Mouse (Mus musculus) MN1 (cell line): ENCODE results near the gene Olfr1349.
A peak's percentile ranks its signal among the peaks of the same experiment; 100 is the strongest.
"Not testable (repeated sequence)": the region's sequence is repeated elsewhere in the genome, so short reads cannot be mapped to it uniquely, and the experiment has no call there.

Experiments used
- DNase-seq: peaks from one replicate; pipeline ENCODE4 v3.0.0-alpha.2; 2016; ENCODE audit warnings: low spot score

Olfr1349 gene

GRCm38 (mm10) chr7:6522850-6523249, at the start of gene Olfr1349:
Gene Olfr1349, minus strand, starts transcription at chr7:6522950.
- no peak for DNase-seq

GRCm38 (mm10) chr7:6564541-6564940, 41.8 kb upstream of the Olfr1349 start, which contains the start of gene Olfr1350:
Gene Olfr1350, plus strand, starts transcription at chr7:6564841.
- DNase-seq, result no peak

DNA sequence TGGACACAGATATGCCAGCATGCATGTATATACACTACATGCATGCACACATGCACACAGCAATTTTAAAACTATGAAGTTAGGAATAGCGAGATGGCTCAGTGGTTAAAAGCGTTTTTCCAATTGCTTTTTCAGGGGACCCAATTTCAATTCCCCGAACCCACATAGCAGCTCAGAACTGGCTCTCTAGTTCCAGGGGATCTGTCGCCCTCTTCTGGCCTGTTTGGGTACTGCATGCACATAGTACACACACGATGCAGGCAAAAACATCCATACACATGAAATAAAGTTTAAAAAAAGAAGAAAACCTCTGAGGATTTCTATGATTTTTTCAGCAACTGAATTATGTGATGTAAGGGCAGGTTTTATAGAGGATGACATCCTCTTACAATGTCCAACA, 3.4 kb upstream of the Olfr1349 start:
- DNase-seq, result peak; percentile 8

GRCm38 (mm10) chr7:6525001-6525400, 2.3 kb upstream of the Olfr1349 start:
- DNase-seq, result no peak

DNA sequence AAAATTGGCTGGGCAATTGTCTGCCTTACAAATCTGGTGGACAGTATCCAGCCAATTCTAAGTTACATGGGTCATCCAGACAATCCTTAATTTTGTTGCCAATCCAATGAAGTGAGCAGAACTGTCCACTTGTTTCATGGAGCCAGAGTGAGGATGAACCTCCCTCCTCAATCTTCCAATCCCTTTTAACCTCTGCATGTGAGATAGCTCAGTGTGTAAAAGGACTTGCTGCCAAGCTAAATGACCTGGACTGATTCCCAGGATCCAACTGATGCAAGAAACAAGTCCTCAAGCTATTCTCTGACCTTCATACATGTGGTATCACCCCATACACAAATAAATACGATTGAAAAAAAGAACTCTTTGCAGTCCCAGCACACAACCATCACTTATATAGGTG, 1.1 kb downstream of the Olfr1349 start:
- DNase-seq, result no peak

DNA sequence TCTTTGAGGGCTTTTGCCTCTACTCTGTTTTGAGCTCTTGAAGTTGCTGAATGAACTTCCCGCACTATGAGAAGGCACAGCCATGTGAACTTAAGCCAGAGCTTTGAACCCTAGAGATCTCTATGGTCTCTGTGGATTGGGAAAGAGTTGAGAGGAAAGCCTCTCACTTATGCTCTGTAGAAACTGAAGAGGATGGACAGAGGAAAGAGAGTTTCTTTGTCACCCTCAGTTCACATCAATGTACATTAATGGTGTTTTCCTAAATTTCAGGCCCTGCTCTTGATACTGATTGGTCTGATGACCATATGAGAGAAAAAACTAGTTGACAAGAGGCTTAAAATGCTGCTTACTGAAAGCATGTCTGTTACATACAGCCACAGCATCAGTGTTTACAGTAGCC, 14.1 kb downstream of the Olfr1349 start, which contains the start of gene Olfr1348:
TSS of gene Olfr1348 (minus strand) at position 101 of the 400 bp plus-strand sequence.
- no peak for DNase-seq

- DNase-seq, result no peak
Observed at GRCm38 (mm10) chr7:6499655-6500054, 23.1 kb downstream of the Olfr1349 start, which contains the start of gene Olfr1347. Gene Olfr1347, minus strand, starts transcription at chr7:6499755.

DNA sequence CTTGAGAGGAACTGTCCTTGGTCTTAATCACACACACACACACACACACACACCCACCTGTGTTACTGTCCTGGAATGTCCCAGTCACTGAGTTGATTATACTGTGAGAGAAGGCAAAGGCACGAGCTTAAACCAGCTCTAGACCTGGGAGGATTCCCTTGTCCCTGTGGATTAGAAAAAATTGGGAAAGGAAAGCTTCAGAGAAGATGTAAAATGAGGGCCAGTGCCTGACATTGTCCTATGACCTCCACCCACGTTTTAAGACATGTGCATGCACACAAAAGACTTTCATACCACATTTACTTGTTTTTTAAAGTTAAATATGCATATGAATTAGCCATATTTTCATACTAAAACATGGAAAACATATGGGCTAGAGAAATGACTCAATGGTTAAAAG, 35.9 kb downstream of the Olfr1349 start, which contains the start of gene Olfr5:
TSS of gene Olfr5 (minus strand) at position 101 of the 400 bp plus-strand sequence.
- no peak for DNase-seq

DNA sequence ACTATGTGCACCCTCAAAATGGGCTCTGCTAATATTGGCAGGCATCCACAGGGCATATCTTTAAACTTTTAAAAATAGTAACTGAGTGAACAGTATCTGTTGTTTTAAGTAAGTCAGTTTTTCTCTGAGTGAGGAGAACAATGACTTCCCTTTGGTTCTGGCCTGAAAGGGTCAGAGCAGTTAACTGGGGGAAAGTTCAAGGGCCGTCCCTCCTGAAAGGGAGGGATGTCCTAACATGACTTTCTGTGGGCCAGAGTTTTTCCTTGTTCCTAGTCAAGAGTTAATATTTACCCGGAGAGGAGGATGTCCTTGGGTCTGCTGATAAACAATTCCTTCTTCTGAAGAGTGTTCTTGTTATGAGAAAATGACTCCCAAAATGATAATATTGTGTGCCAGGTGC, 45.1 kb downstream of the Olfr1349 start:
- DNase-seq, result not testable (repeated sequence)

DNA sequence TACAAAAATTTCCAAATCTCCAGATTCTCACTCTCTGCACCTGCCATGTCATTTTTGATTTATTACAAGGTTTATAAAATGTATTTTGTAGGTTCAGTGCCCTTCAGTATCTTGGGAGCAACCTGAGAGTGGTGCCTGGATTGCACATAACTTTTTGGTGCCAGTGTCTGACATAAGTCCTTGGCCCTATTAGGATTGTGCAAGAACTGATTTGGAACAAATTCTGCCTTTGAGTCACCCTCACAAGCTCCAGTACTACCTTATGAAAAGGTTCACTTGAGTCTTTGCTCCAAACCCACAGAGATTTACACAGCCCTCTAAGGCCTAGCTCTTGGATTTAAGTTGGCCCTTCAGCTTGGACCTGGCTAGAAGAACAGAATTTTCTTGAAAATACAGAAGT, 55.8 kb downstream of the Olfr1349 start, which contains the start of gene Olfr1346:
TSS of gene Olfr1346 (plus strand) at position 151 of the 400 bp plus-strand sequence.
- no peak for DNase-seq
